Mouse (Mus musculus) heart, adult 2 months (tissue): Measurements from ENCODE around the gene Rnf141.

Experiments
- CTCF ChIP-seq: fragments of 200-600 bp; IDR thresholded peaks from 2 replicates; pipeline ENCODE4 v1.8.1; 2022; ENCODE audit warnings: antibody characterized with exemption, mild to moderate bottlenecking, moderate library complexity
- EP300 ChIP-seq: fragments of 200-500 bp; IDR thresholded peaks from 2 replicates; pipeline ENCODE4 v1.6.1; 2011; ENCODE audit warnings: low read depth, low read length, control low read depth; ENCODE audit not compliant: insufficient read depth
- POLR2A ChIP-seq: fragments of 200-500 bp; IDR thresholded peaks from 2 replicates; pipeline ENCODE4 v1.6.1; 2011; ENCODE audit warnings: mild to moderate bottlenecking, low read depth, low read length, control low read depth; ENCODE audit not compliant: insufficient read depth

GRCm38 (mm10) chr7:110865038-110865437, 20.8 kb upstream of the Rnf141 start:
- TF ChIP-seq CTCF (no peak), EP300 (no peak), POLR2A (no peak)
